Mouse (Mus musculus): ENCODE data around the gene Klhl23. TPM values are rescaled to one million over a fixed set of nuclear protein-coding genes. Genes with fewer than 3 reads are reported as not detected.

Gene Klhl23
- polyA plus RNA-seq, 1 experiment from 2014 or later, result 30.8 TPM

- Histone ChIP-seq H3K36me3 (peaks cover 10% of the 10 kb centered on the region; the same call in 1 of the 2 replicates), H3K4me3 (peak within 1 kb of the TSS; percentile 79), H3K9me3 (replicated peaks) (no peaks in the 10 kb centered on the region), H3K27me3 (ENCODE audit: low read depth, poor library complexity, severe bottlenecking) (no peaks in the 10 kb centered on the region), H3K27ac (peak within 1 kb of the TSS; percentile 94), H3K4me1 (peaks cover 13% of the 10 kb centered on the region)
- peak; percentile 93 for DNase-seq (ENCODE audit: low spot score)
- 3% methylated on average over 45 of the region's 45 CpGs for WGBS
Observed at GRCm38 (mm10) chr2:69885451-69886305, 63.9 kb downstream of the Klhl23 start, which contains the start of gene Mettl5. TSS of gene Mettl5 (minus strand) at chr2:69885615.

Other genes with a start within 250 kb of the Klhl23 start
- 0.15 and 0.18 TPM in 2 replicates for gene Lrp2, start 235.9 kb upstream of the Klhl23 start, polyA plus RNA-seq (2016; fragmentation: Nextera tagmentation; extraction: Ambion mirVana)
- gene Bbs5, start 174.8 kb upstream of the Klhl23 start, polyA plus RNA-seq (2016; fragmentation: Nextera tagmentation; extraction: Ambion mirVana), result 16.1 and 16.8 TPM in 2 replicates
- 0.30 and 1.1 TPM in 2 replicates for gene Klhl41, start 151.8 kb upstream of the Klhl23 start, polyA plus RNA-seq (2016; fragmentation: Nextera tagmentation; extraction: Ambion mirVana)
- 15.0 and 15.9 TPM in 2 replicates for gene Fastkd1, start 108.4 kb upstream of the Klhl23 start, polyA plus RNA-seq (2016; fragmentation: Nextera tagmentation; extraction: Ambion mirVana)
- 109 and 135 TPM in 2 replicates for gene Ppig, start 99.4 kb upstream of the Klhl23 start, polyA plus RNA-seq (2016; fragmentation: Nextera tagmentation; extraction: Ambion mirVana)
- gene Ccdc173, start 32.4 kb upstream of the Klhl23 start, polyA plus RNA-seq (2016; fragmentation: Nextera tagmentation; extraction: Ambion mirVana), result 1.3 and 2.1 TPM in 2 replicates
- 22.0 and 27.1 TPM in 2 replicates for gene Phospho2, start 32.3 kb upstream of the Klhl23 start, polyA plus RNA-seq (2016; fragmentation: Nextera tagmentation; extraction: Ambion mirVana)
- gene Ssb, start 39.6 kb downstream of the Klhl23 start, polyA plus RNA-seq (2016; fragmentation: Nextera tagmentation; extraction: Ambion mirVana), result 322 and 347 TPM in 2 replicates
- gene Mettl5, start 63.7 kb downstream of the Klhl23 start, polyA plus RNA-seq (2016; fragmentation: Nextera tagmentation; extraction: Ambion mirVana), result 44.5 and 47.3 TPM in 2 replicates
- gene Ubr3, start 75.3 kb downstream of the Klhl23 start, polyA plus RNA-seq (2016; fragmentation: Nextera tagmentation; extraction: Ambion mirVana), result 13.6 and 13.8 TPM in 2 replicates
- not detected in 2 replicates for gene Myo3b, start 217.2 kb downstream of the Klhl23 start, polyA plus RNA-seq (2016; fragmentation: Nextera tagmentation; extraction: Ambion mirVana)